Mouse (Mus musculus) MEL (cell line): ENCODE data around the gene Ciita. TPM values are rescaled to one million over a fixed set of nuclear protein-coding genes. Genes with fewer than 3 reads are reported as not detected.

Experiments used
- DNase-seq: peaks from one replicate; pipeline ENCODE4 v3.0.0; 2011; ENCODE audit warnings: low read depth, low spot score
- H3K27ac ChIP-seq: 2 replicates; pipeline ENCODE4 v1.5.1; 2012; ENCODE audit warnings: low read depth, mild to moderate bottlenecking, control low read depth, low read length, moderate library complexity; ENCODE audit not compliant: control insufficient read depth
- H3K27me3 ChIP-seq, 2 experiments: fragments of 150-350 bp in 1 of 2; sonication (generic) in 1 of 2; 2 replicates each; pipeline ENCODE4 v1.6.1; 2012; ENCODE audit warnings: low read length in 2 of 2, mild to moderate bottlenecking in 2 of 2, improper control_type of control experiment in 1 of 2, moderate library complexity in 1 of 2; ENCODE audit not compliant: insufficient read depth in 2 of 2, control insufficient read depth in 1 of 2
- H3K36me3 ChIP-seq, 2 experiments: 2 replicates each; pipeline ENCODE4 v1.6.1; 2012 to 2014; ENCODE audit warnings: low read length in 2 of 2, improper control_type of control experiment in 1 of 2, inconsistent platforms in 1 of 2, mild to moderate bottlenecking in 1 of 2; ENCODE audit not compliant: insufficient read depth in 2 of 2, control insufficient read depth in 1 of 2
- H3K4me1 ChIP-seq, 2 experiments: fragments of 150-350 bp in 1 of 2; sonication (generic) in 1 of 2; 2 replicates each; pipeline ENCODE4 v1.6.1; 2012; ENCODE audit warnings: low read length in 2 of 2, improper control_type of control experiment in 1 of 2, mild to moderate bottlenecking in 1 of 2; ENCODE audit not compliant: insufficient read depth in 2 of 2, control insufficient read depth in 1 of 2
- H3K4me3 ChIP-seq, 2 experiments: fragments of 150-350 bp in 1 of 2; sonication (generic) in 1 of 2; 2 replicates each; pipeline ENCODE4 v1.5.1; 2012; ENCODE audit warnings: low read depth in 2 of 2, low read length in 2 of 2, mild to moderate bottlenecking in 2 of 2, moderate library complexity in 2 of 2, control low read depth in 1 of 2, improper control_type of control experiment in 1 of 2; ENCODE audit not compliant: control insufficient read depth in 1 of 2, insufficient read depth in 1 of 2
- H3K79me2 ChIP-seq: 2 replicates; pipeline ENCODE4 v1.6.1; 2012; ENCODE audit warnings: mild to moderate bottlenecking, low read length, moderate library complexity; ENCODE audit not compliant: control insufficient read depth, poor library complexity, insufficient read depth
- H3K9ac ChIP-seq: 2 replicates; pipeline ENCODE4 v1.6.1; 2012; ENCODE audit warnings: low read depth, mild to moderate bottlenecking, control low read depth, low read length, moderate library complexity; ENCODE audit not compliant: control insufficient read depth, poor library complexity, severe bottlenecking
- H3K9me3 ChIP-seq: fragments of 150-350 bp; sonication (generic); replicated peaks from 2 replicates; pipeline ENCODE4 v1.6.1; 2012; ENCODE audit warnings: mild to moderate bottlenecking, low read length, improper control_type of control experiment, moderate library complexity; ENCODE audit not compliant: insufficient read depth
- E2F4 ChIP-seq: IDR thresholded peaks from 2 replicates; pipeline ENCODE4 v1.6.1; 2011; ENCODE audit warnings: low read depth, low read length, improper control_type of control experiment, borderline replicate concordance
- ETS1 ChIP-seq: IDR thresholded peaks from 2 replicates; pipeline ENCODE4 v1.6.1; 2012; ENCODE audit warnings: low read depth, mild to moderate bottlenecking, inconsistent platforms, low read length, improper control_type of control experiment, moderate library complexity
- KAT2A ChIP-seq: conservative IDR thresholded peaks from 2 replicates; pipeline ENCODE4 v1.6.1; 2012; ENCODE audit warnings: low read depth, low read length, improper control_type of control experiment, inconsistent platforms
- MAFK ChIP-seq: IDR thresholded peaks from 2 replicates; pipeline ENCODE4 v1.6.1; 2011; ENCODE audit warnings: low read depth, mild to moderate bottlenecking, low read length, improper control_type of control experiment, borderline replicate concordance
- MAZ ChIP-seq: IDR thresholded peaks from 2 replicates; pipeline ENCODE4 v1.6.1; 2012; ENCODE audit warnings: low read depth, mild to moderate bottlenecking, inconsistent platforms, low read length, improper control_type of control experiment
- MYB ChIP-seq: IDR thresholded peaks from 2 replicates; pipeline ENCODE4 v1.6.1; 2011; ENCODE audit warnings: mild to moderate bottlenecking, low read depth, low read length, improper control_type of control experiment
- MYC ChIP-seq: IDR thresholded peaks from 2 replicates; pipeline ENCODE4 v1.6.1; 2011; ENCODE audit warnings: low read depth, mild to moderate bottlenecking, low read length, improper control_type of control experiment, moderate library complexity
- POLR2AphosphoS5 ChIP-seq: IDR thresholded peaks from 2 replicates; pipeline ENCODE4 v1.6.1; 2012; ENCODE audit warnings: low read depth, borderline replicate concordance, mild to moderate bottlenecking, inconsistent platforms, low read length, moderate library complexity, mixed read lengths
- RAD21 ChIP-seq: IDR thresholded peaks from 2 replicates; pipeline ENCODE4 v1.6.1; 2011; ENCODE audit warnings: mild to moderate bottlenecking, low read depth, low read length, improper control_type of control experiment
- RCOR1 ChIP-seq: IDR thresholded peaks from 2 replicates; pipeline ENCODE4 v1.6.1; 2012; ENCODE audit warnings: low read depth, mild to moderate bottlenecking, inconsistent platforms, low read length, improper control_type of control experiment
- UBTF ChIP-seq: IDR thresholded peaks from 2 replicates; pipeline ENCODE4 v1.6.1; 2012; ENCODE audit warnings: low read depth, mild to moderate bottlenecking, inconsistent platforms, low read length, improper control_type of control experiment, moderate library complexity, borderline replicate concordance; ENCODE audit not compliant: insufficient read depth
- USF2 ChIP-seq, 2 experiments: IDR thresholded peaks; 2 replicates each; pipeline ENCODE4 v1.6.1; 2011 to 2012; ENCODE audit warnings: improper control_type of control experiment in 2 of 2, low read length in 2 of 2, borderline replicate concordance in 1 of 2, inconsistent platforms in 1 of 2, low read depth in 1 of 2, mild to moderate bottlenecking in 1 of 2; ENCODE audit not compliant: insufficient read depth in 1 of 2
- ZKSCAN1 ChIP-seq: IDR thresholded peaks from 2 replicates; pipeline ENCODE4 v1.6.1; 2012; ENCODE audit warnings: low read depth, mild to moderate bottlenecking, inconsistent platforms, low read length, improper control_type of control experiment, moderate library complexity
- ZMIZ1 ChIP-seq: IDR thresholded peaks from 2 replicates; pipeline ENCODE4 v1.6.1; 2012; ENCODE audit warnings: low read depth, mild to moderate bottlenecking, inconsistent platforms, low read length, improper control_type of control experiment, moderate library complexity
- ZNF384 ChIP-seq: IDR thresholded peaks from 2 replicates; pipeline ENCODE4 v1.6.1; 2012; ENCODE audit warnings: low read depth, mild to moderate bottlenecking, inconsistent platforms, low read length, improper control_type of control experiment
- polyA plus RNA-seq, 2 experiments: library from polyadenylated mRNA; stranded (reverse) in 1 of 2; unstranded in 1 of 2; fragments of >175 nt in 1 of 2; fragments of >200 nt in 1 of 2; gene quantifications; 2 replicates each; pipeline versions ENCODE4 v1.2.1 to v1.2.4; 2012; ENCODE audit warnings: low replicate concordance in 2 of 2, low read depth in 1 of 2; ENCODE audit not compliant: insufficient read length in 2 of 2, insufficient read depth in 1 of 2, missing spikeins in 1 of 2
- total RNA-seq: library from RNA; depleted of rRNA; stranded (reverse); fragments of 300-350 nt; gene quantifications from 2 replicates; pipeline ENCODE4 v1.2.3, GENCODE M21; 2012

Ciita gene
- total and polyA plus RNA-seq, 3 experiments: 0.04 TPM; not detected in 2

DNA sequence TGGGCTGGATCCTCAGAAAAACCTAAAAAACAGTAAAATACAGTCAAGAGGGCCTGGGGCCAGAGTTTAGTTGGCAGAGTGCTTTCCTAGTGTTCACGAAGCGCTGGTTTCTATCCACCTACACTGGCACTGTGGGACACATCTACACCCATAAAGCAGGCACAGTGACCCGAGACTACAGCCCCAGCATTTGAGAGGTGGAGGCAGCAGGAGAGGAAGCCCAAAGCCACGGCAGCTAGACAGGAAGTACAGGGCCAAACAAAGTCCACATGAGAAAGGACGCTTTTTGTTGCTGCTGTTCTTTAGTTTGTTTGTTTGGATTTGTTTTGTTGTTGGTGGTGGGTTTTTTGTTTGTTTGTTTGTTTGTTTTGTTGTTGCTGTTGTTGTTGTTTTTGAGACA, 56.5 kb downstream of the Ciita start:
- H3K79me2 ChIP-seq: no peaks in the 10 kb centered on the region
- H3K9ac ChIP-seq: no peak overlapping the region
- DNase-seq: no peak
- H3K4me3 ChIP-seq: no peak overlapping the region
- H3K27ac ChIP-seq: no peak overlapping the region
- no peaks in the 10 kb centered on the region for H3K36me3 ChIP-seq
- no peaks in the 10 kb centered on the region for H3K9me3 ChIP-seq
- H3K4me1 ChIP-seq: peaks cover 4 to 8% of the 10 kb centered on the region in 2 experiments; a peak in 3 of 4 replicates
- TF ChIP-seq MAZ (no peak), ZKSCAN1 (no peak)
- no peaks in the 10 kb centered on the region for H3K27me3 ChIP-seq

DNA sequence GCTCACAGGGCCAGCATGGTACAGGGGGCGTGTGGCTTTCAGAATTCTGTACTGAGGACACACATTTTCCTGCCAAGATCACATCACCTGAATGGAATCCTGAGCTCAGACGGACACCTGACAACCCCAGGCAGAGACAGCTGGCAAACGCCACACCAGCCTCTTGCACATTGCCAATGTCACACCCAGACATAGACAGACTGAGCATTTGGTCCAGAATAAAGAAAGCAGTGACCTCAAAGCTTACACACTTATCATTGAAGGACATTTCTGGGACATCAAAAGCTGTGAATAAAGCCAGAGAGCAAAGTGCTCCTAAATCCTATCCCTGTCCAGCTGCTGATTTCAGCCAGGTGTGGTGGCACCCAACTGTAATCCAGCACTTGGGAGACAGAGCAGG, 57.1 kb downstream of the Ciita start:
- H3K4me1 ChIP-seq: peaks cover 4 to 11% of the 10 kb centered on the region in 2 experiments; a peak in 3 of 4 replicates
- H3K27me3 ChIP-seq: no peaks in the 10 kb centered on the region
- no peak overlapping the region for H3K27ac ChIP-seq
- H3K9me3 ChIP-seq: no peaks in the 10 kb centered on the region
- TF ChIP-seq ZNF384 (no peak), ZMIZ1 (no peak), ETS1 (no peak), USF2 (IDR thresholded peaks at IDR 0.05; ENCODE audit: borderline replicate concordance in 1 of 2, insufficient read depth in 1 of 2, low read depth in 1 of 2, low read length in 2 of 2) (no peak), RAD21 (no peak), MYB (no peak), KAT2A (no peak), RCOR1 (no peak), MYC (no peak), E2F4 (no peak), UBTF (no peak), POLR2AphosphoS5 (no peak), MAFK (no peak)
- no peak for DNase-seq
- no peak overlapping the region for H3K4me3 ChIP-seq
- H3K79me2 ChIP-seq: no peaks in the 10 kb centered on the region; the same call in 1 of the 2 replicates
- no peak overlapping the region for H3K9ac ChIP-seq
- H3K36me3 ChIP-seq: no peaks in the 10 kb centered on the region
